Mouse (Mus musculus) CD4-positive, CD25-positive, alpha-beta regulatory T cell, adult 9 weeks (primary cell): ENCODE data around the gene Stac2. TPM values are rescaled to one million over a fixed set of nuclear protein-coding genes. Genes with fewer than 3 reads are reported as not detected.

Experiments used
- polyA plus RNA-seq: library from polyadenylated mRNA; unstranded; fragments of 100-300 nt; shearing (Covaris generic); gene quantifications from one replicate; pipeline ENCODE4 v1.2.1, GENCODE M21; 2017

The Stac2 gene
- polyA plus RNA-seq = not detected

GRCm38 (mm10) chr11:98052989-98053834 lies at the start of gene Stac2:
Gene Stac2 (minus strand): TSS chr11:98053462.

GRCm38 (mm10) chr11:98026570-98027296 lies 26.5 kb downstream of the Stac2 start, which contains the start of gene Rpl19:
Gene Rpl19 (plus strand): TSS chr11:98026710.

GRCm38 (mm10) chr11:98022555-98023371 lies 30.5 kb downstream of the Stac2 start, which contains the start of gene Cacnb1:
Gene Cacnb1 (minus strand): TSS chr11:98023034.

GRCm38 (mm10) chr11:97995564-97996288 lies 57.5 kb downstream of the Stac2 start, which contains the start of gene Arl5c:
Gene Arl5c (minus strand): TSS chr11:97996181.

Other genes starting within 250 kb of the Stac2 start
- gene B230217C12Rik, start 212.7 kb downstream of the Stac2 start, polyA plus RNA-seq = 0.77 TPM
- gene Fbxo47, start 169.3 kb downstream of the Stac2 start, polyA plus RNA-seq = 1.1 TPM
- gene Plxdc1, start 67.0 kb downstream of the Stac2 start, polyA plus RNA-seq = 1.4 TPM
- gene Arl5c, start 57.3 kb downstream of the Stac2 start, polyA plus RNA-seq = 139 TPM
- 4.9 TPM for gene Cacnb1, start 30.4 kb downstream of the Stac2 start, polyA plus RNA-seq
- gene Rpl19, start 26.8 kb downstream of the Stac2 start, polyA plus RNA-seq = 2,039 TPM
- 8.4 TPM for gene Fbxl20, start 96.9 kb upstream of the Stac2 start, polyA plus RNA-seq
- gene Med1, start 139.8 kb upstream of the Stac2 start, polyA plus RNA-seq = 52.7 TPM
- gene Cdk12, start 149.6 kb upstream of the Stac2 start, polyA plus RNA-seq = 19.0 TPM